Mouse (Mus musculus) myocyte (in vitro differentiated cells): Measurements from ENCODE around the gene Rad51b. TPM values are rescaled to one million over a fixed set of nuclear protein-coding genes. Genes with fewer than 3 reads are reported as not detected.

ENCODE experiments used
- H3K27me3 ChIP-seq: one replicate; pipeline ENCODE4 v1.6.1; 2011; ENCODE audit not compliant: control insufficient read depth, insufficient read depth, insufficient read length
- H3K36me3 ChIP-seq: one replicate; pipeline ENCODE4 v1.6.1; 2011; ENCODE audit not compliant: control insufficient read depth, insufficient read depth
- H3K4me2 ChIP-seq: one replicate; pipeline ENCODE4 v1.6.1; 2011; ENCODE audit warnings: low read depth, control low read depth
- H3K4me3 ChIP-seq: one replicate; pipeline ENCODE4 v1.5.1; 2011; ENCODE audit warnings: mild to moderate bottlenecking, control low read depth, moderate library complexity
- H3K79me2 ChIP-seq: one replicate; pipeline ENCODE4 v1.6.1; 2011; ENCODE audit not compliant: control insufficient read depth, insufficient read depth
- H3ac ChIP-seq: one replicate; pipeline ENCODE4 v1.6.1; 2011; ENCODE audit not compliant: control insufficient read depth, insufficient read length
- CEBPB ChIP-seq: IDR thresholded peaks from 2 replicates; pipeline ENCODE4 v1.6.1; 2011; ENCODE audit warnings: mild to moderate bottlenecking, moderate library complexity; ENCODE audit not compliant: poor library complexity, insufficient read depth, severe bottlenecking
- E2F4 ChIP-seq: IDR thresholded peaks from one replicate; pipeline ENCODE4 v1.6.1; 2011; ENCODE audit warnings: mild to moderate bottlenecking, control low read depth, moderate library complexity; ENCODE audit not compliant: insufficient read depth
- MAX ChIP-seq: IDR thresholded peaks from one replicate; pipeline ENCODE4 v1.6.1; 2011; ENCODE audit warnings: low read depth, mild to moderate bottlenecking, control low read depth
- MYOD1 ChIP-seq, 3 experiments: IDR thresholded peaks; one replicate each; pipeline ENCODE4 v1.6.1; 2011; ENCODE audit warnings: control low read depth in 2 of 3, low read depth in 2 of 3, mild to moderate bottlenecking in 2 of 3, moderate library complexity in 1 of 3; ENCODE audit not compliant: insufficient read length in 2 of 3, control insufficient read depth in 1 of 3
- MYOG ChIP-seq, 3 experiments: IDR thresholded peaks; one replicate each; pipeline ENCODE4 v1.6.1; 2011; ENCODE audit warnings: control low read depth in 2 of 3, low read depth in 2 of 3, mild to moderate bottlenecking in 2 of 3; ENCODE audit not compliant: insufficient read length in 2 of 3, control insufficient read depth in 1 of 3, insufficient read depth in 1 of 3
- POLR2A ChIP-seq: IDR thresholded peaks from one replicate; pipeline ENCODE4 v1.6.1; 2011; ENCODE audit warnings: low read depth, mild to moderate bottlenecking, control low read depth, moderate library complexity; ENCODE audit not compliant: insufficient read length
- POLR2AphosphoS2 ChIP-seq: IDR thresholded peaks from one replicate; pipeline ENCODE4 v1.6.1; 2011; ENCODE audit warnings: low read depth, control low read depth; ENCODE audit not compliant: insufficient read length
- REST ChIP-seq: IDR thresholded peaks from one replicate; pipeline ENCODE4 v1.6.1; 2011; ENCODE audit warnings: mild to moderate bottlenecking, control low read depth, moderate library complexity; ENCODE audit not compliant: insufficient read depth, insufficient read length
- SRF ChIP-seq: IDR thresholded peaks from one replicate; pipeline ENCODE4 v1.6.1; 2011; ENCODE audit warnings: low read depth; ENCODE audit not compliant: control insufficient read depth, insufficient read length
- TCF12 ChIP-seq: IDR thresholded peaks from one replicate; pipeline ENCODE4 v1.6.1; 2011; ENCODE audit warnings: mild to moderate bottlenecking, control low read depth; ENCODE audit not compliant: poor library complexity, insufficient read depth, severe bottlenecking
- TCF3 ChIP-seq: IDR thresholded peaks from one replicate; pipeline ENCODE4 v1.6.1; 2011; ENCODE audit warnings: low read depth, control low read depth; ENCODE audit not compliant: insufficient read length
- USF1 ChIP-seq: IDR thresholded peaks from one replicate; pipeline ENCODE4 v1.6.1; 2011; ENCODE audit warnings: low read depth, mild to moderate bottlenecking, control low read depth, moderate library complexity
- polyA plus RNA-seq: library from polyadenylated mRNA; unstranded; fragments of >200 nt; fragmentation: generic; extraction: Trizol; gene quantifications from one replicate; pipeline ENCODE4 v1.2.1, GENCODE M21; 2012; ENCODE audit warnings: missing spikeins

The Rad51b gene
- polyA plus RNA-seq, 1 experiment, result 1.8 TPM

DNA sequence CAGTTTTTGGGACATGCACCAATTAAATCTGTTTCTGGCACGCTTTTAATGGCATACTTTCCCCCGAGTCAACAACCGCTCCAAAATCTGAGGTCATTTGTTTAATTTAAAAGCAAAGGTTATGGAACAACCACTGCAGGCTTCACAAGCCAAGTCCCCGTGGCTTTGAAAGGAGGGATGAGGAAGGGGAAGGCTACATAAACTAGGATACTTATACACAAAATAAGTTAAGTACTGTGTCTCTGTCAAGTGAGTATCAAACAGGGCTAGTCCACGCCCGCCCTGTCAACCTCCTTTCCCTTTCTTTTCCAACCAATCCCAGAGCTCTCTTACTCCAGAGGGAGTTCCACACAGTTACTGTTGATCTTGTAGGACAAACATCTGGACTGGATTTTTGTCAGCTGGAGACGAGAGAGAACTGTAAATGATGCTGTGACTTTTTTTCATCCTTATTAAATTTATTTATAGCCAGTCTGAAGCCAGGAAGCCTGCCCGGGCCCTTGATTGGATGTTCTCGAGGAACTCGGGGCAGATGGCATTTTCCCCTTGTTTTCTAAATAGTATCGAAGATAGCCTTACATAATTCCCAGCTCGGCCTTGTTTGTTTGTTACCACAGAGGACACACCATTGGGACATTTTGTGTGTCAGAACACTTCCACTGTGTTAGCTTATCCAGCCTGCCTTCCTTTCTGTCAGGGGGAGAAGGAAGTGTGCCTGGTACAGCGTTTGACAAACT lies 378.5 kb downstream of the Rad51b start:
- no peak overlapping the region for H3ac ChIP-seq
- TF ChIP-seq MYOG (IDR thresholded peaks at IDR 0.05; ENCODE audit: control insufficient read depth in 1 of 3, insufficient read depth in 1 of 3, insufficient read length in 2 of 3, low read depth in 2 of 3) (no peak), TCF12 (no peak), E2F4 (no peak), MAX (no peak), TCF3 (no peak), POLR2A (no peak), CEBPB (no peak), REST (no peak), USF1 (no peak), SRF (no peak), POLR2AphosphoS2 (no peak), MYOD1 (IDR thresholded peaks at IDR 0.05; ENCODE audit: control insufficient read depth in 1 of 3, insufficient read length in 2 of 3, low read depth in 2 of 3) (no peak)
- H3K27me3 ChIP-seq, result no peaks in the 10 kb centered on the region
- H3K36me3 ChIP-seq, result no peaks in the 10 kb centered on the region
- no peak overlapping the region for H3K4me3 ChIP-seq
- no peak overlapping the region for H3K4me2 ChIP-seq
- no peaks in the 10 kb centered on the region for H3K79me2 ChIP-seq

- Histone ChIP-seq H3K4me2 (no peak overlapping the region), H3ac (no peak overlapping the region), H3K36me3 (no peaks in the 10 kb centered on the region), H3K4me3 (no peak overlapping the region), H3K27me3 (no peaks in the 10 kb centered on the region), H3K79me2 (no peaks in the 10 kb centered on the region)
- TF ChIP-seq MYOG (IDR thresholded peaks at IDR 0.05; ENCODE audit: control insufficient read depth in 1 of 3, insufficient read depth in 1 of 3, insufficient read length in 2 of 3, low read depth in 2 of 3) (no peak), POLR2A (no peak), TCF3 (no peak), MYOD1 (IDR thresholded peaks at IDR 0.05; ENCODE audit: control insufficient read depth in 1 of 3, insufficient read length in 2 of 3, low read depth in 2 of 3) (no peak), SRF (no peak), MAX (no peak), REST (no peak), POLR2AphosphoS2 (no peak), CEBPB (no peak), USF1 (no peak), E2F4 (no peak), TCF12 (no peak)
Measured at GRCm38 (mm10) chr12:79676251-79676650, 379.2 kb downstream of the Rad51b start.

DNA sequence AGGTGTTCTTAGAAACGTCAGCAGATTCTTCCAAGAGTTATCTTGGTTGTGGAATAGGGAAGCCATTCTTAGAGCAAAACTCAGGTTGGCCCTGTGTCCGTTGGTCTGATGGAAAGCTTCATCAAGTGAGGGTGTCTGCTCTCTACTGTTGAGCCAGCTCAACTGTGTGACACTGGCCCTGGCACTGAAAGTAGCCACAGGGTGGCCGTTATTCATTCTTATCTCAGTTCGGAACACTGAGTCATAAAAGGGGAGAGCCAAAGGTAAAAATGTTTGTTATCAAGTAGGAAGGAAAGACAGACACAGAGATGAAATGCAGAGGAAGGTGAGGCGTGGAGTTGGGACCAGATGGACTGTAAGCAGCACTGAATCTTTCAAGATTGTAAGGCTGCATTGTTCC lies 379.8 kb downstream of the Rad51b start:
- Histone ChIP-seq H3K36me3 (no peaks in the 10 kb centered on the region), H3ac (no peak overlapping the region), H3K79me2 (no peaks in the 10 kb centered on the region), H3K4me2 (no peak overlapping the region), H3K4me3 (no peak overlapping the region), H3K27me3 (no peaks in the 10 kb centered on the region)
- no peak for TF ChIP-seq MYOG (IDR thresholded peaks at IDR 0.05; ENCODE audit: control insufficient read depth in 1 of 3, insufficient read depth in 1 of 3, insufficient read length in 2 of 3, low read depth in 2 of 3)
- no peak for TF ChIP-seq USF1
- no peak for TF ChIP-seq TCF12
- TF ChIP-seq CEBPB, result no peak
- no peak for TF ChIP-seq POLR2A
- no peak for TF ChIP-seq TCF3
- no peak for TF ChIP-seq REST
- TF ChIP-seq MAX, result no peak

GRCm38 (mm10) chr12:79679251-79679901 lies 382.3 kb downstream of the Rad51b start:
- H3K79me2 ChIP-seq, result no peaks in the 10 kb centered on the region
- H3K4me2 ChIP-seq, result peak overlapping the region; percentile 8
- H3K27me3 ChIP-seq, result no peaks in the 10 kb centered on the region
- no peaks in the 10 kb centered on the region for H3K36me3 ChIP-seq
- no peak overlapping the region for H3ac ChIP-seq
- TF ChIP-seq USF1 (no peak), POLR2AphosphoS2 (no peak), MAX (no peak), CEBPB (no peak), TCF12 (no peak), MYOG (IDR thresholded peaks at IDR 0.05; ENCODE audit: control insufficient read depth in 1 of 3, insufficient read depth in 1 of 3, insufficient read length in 2 of 3, low read depth in 2 of 3) (no peak), REST (no peak), TCF3 (no peak), E2F4 (no peak), POLR2A (no peak), MYOD1 (IDR thresholded peaks at IDR 0.05; ENCODE audit: control insufficient read depth in 1 of 3, insufficient read length in 2 of 3, low read depth in 2 of 3) (no peak), SRF (no peak)
- H3K4me3 ChIP-seq, result no peak overlapping the region
